Mouse (Mus musculus): ENCODE measurements around the gene Gm21488.
"Not testable (repeated sequence)": the region's sequence is repeated elsewhere in the genome, so short reads cannot be mapped to it uniquely, and the experiment has no call there.

Gm21488 gene

DNA sequence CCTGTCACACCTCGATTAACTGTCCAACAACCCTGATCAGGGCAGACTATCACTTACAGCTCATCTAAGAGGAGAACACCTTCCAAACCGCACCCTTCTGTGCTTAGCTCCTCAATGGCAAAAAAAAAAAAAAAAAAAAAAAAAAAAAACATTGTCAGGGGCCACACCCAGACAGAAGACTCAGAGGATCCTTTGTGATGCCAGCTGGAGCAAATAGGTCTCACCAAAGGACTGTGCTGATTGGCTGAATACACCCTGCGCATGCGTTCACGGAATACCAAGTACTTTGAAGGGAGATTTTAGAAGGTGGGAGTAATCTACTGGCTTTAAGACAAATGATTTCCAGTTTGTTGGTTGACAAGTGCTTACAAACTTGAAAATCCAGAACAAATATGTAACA, at the start of gene Gm21488:
Gene Gm21488 (minus strand): TSS at position 101 of the 400 bp plus-strand sequence.
- DNase-seq: not testable (repeated sequence)

Data from kidney, postnatal 4 days (tissue).